28 mouse cellular contexts compared by ENCODE assay signal in the genomic region with DNA sequence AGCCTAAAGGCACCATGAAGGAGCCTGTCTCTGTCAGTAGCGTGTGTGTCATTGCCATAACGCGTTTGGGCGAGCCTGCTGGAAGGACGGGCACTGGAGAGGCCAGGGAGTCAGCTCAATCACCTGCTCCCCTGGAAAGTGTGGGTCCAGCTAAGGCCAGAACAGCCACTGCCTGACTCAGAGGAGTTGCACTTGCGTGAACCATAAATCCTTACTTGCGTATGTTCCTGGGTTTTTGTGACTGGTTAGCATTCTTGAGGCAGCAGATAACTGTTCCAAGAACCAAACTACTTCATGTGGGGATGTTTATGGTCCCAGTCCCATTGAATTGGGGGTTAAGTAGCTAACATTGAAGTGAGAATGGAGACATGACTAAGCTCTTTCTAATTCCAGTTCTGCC. TPM values are rescaled to one million over a fixed set of nuclear protein-coding genes. Genes with fewer than 3 reads are reported as not detected.
DNase-seq lines count a peak whose midpoint lies in the region; ATAC-seq and TF ChIP-seq lines count a peak whose summit lies in the region.
"Had no signal": no experiment of that assay in that cellular context is flagged by ENCODE, and none has a peak within 500 bp of the region (broad histone marks: within the 10 kb centered on the region; RNA-seq: fewer than 3 reads in every experiment).

No protein-coding gene starts in this region.

- ATAC-seq in Patski: peak; percentile 21
- ATAC-seq: activated CD4-positive, CD25-positive, alpha-beta regulatory T cell, adult 4 months; CD4-positive, CD25-positive, alpha-beta regulatory T cell, adult 4 months; forebrain, embryonic 13.5 days; forebrain, embryonic 16.5 days; hindbrain, postnatal 0 days; inflammation-experienced regulatory T-cells, adult 6 months; intestine, postnatal 0 days had no signal

- H3K9ac ChIP-seq in CH12.LX (ENCODE audit: insufficient read depth, low read depth): no peak overlapping the region
- H3K9ac ChIP-seq: forebrain, embryonic 13.5 days; heart, embryonic 13.5 days; hindbrain, embryonic 14.5 days had no signal

- TF ChIP-seq CTCF in CH12.LX (conservative IDR thresholded peaks at IDR 0.05 in 1 of 2, IDR thresholded peaks at IDR 0.05 in 1 of 2; ENCODE audit: low read depth in 2 of 2, low read length in 2 of 2): no peak
- no peak for TF ChIP-seq CTCF in Patski (IDR thresholded peaks at IDR 0.05)

- POLR2A ChIA-PET in Patski (lab: Charles Lee): interaction anchor here (0.6 kb wide), 1 partner anchor 46 kb away, joined by 5 read pairs; no protein-coding TSS in a partner anchor

- no peak for TF ChIP-seq EP300 in CH12.LX (IDR thresholded peaks at IDR 0.05; ENCODE audit: low read length)

- no peaks in the 10 kb centered on the region for H3K9me3 ChIP-seq in CH12.LX (replicated peaks; ENCODE audit: low read length)
- H3K9me3 ChIP-seq: forebrain, embryonic 13.5 days; heart, embryonic 10.5 days had no signal

- CTCF ChIA-PET in Patski (lab: Charles Lee): interaction anchor here (0.9 kb wide), 1 partner anchor 35 kb away, joined by 4 read pairs; no protein-coding TSS in a partner anchor

- H3K4me3 ChIP-seq in CH12.LX (replicated peaks in 1 of 3; ENCODE audit: low read depth in 2 of 3, low read length in 2 of 3, poor library complexity in 1 of 3): no peak overlapping the region
- H3K4me3 ChIP-seq: forebrain, embryonic 10.5 days; forebrain, embryonic 13.5 days; heart, adult 2 months; heart, embryonic 10.5 days; heart, embryonic 13.5 days had no signal

- 0 out of 2 replicates have a peak overlapping the region, but pooled peaks have one; percentile 24 for H3K27ac ChIP-seq in CH12.LX (ENCODE audit: insufficient read depth, low read depth)
- H3K27ac ChIP-seq: forebrain, embryonic 10.5 days; forebrain, embryonic 13.5 days; heart, adult 2 months; heart, embryonic 10.5 days; heart, embryonic 13.5 days; hindbrain, embryonic 14.5 days; hindbrain, postnatal 0 days had no signal

- intact Hi-C loops in gastrocnemius, postnatal 14 days (cut with DNase I; ENCODE audit: low total_unique reads): no loop called here

- TF ChIP-seq POLR2A in CH12.LX (IDR thresholded peaks at IDR 0.05; ENCODE audit: low read depth, low read length): no peak

- no peaks in the 10 kb centered on the region for H3K36me3 ChIP-seq in CH12.LX (replicated peaks in 1 of 2; ENCODE audit: control insufficient read depth in 1 of 2, insufficient read depth in 1 of 2, low read length in 1 of 2)
- H3K36me3 ChIP-seq: forebrain, embryonic 10.5 days; heart, embryonic 10.5 days; heart, embryonic 13.5 days had no signal

- no peaks in the 10 kb centered on the region for H3K79me2 ChIP-seq in CH12.LX (replicated peaks; ENCODE audit: control insufficient read depth, extremely low read depth, insufficient read depth, poor library complexity, severe bottlenecking)

- no peaks in the 10 kb centered on the region for H3K27me3 ChIP-seq in CH12.LX (replicated peaks)
- H3K27me3 ChIP-seq in Patski: peaks cover 5% of the 10 kb centered on the region
- H3K27me3 ChIP-seq: forebrain, embryonic 13.5 days had no signal

- dilution Hi-C loops in CH12.LX (cut with MboI; ENCODE audit: extremely low pct_ligation_motif_present, extremely low pct_unique_long_range_greater_than_20kb, low sequenced_read_pairs): no loop called here

- H3K4me1 ChIP-seq in CH12.LX (ENCODE audit: control insufficient read depth in 1 of 2, insufficient read depth in 2 of 2): peaks cover 8 to 30% of the 10 kb centered on the region in 2 experiments

- no peak for TF ChIP-seq RAD21 in CH12.LX (IDR thresholded peaks at IDR 0.05; ENCODE audit: low read depth, low read length)

- in situ Hi-C loops in CH12.LX (cut with MboI; ENCODE audit: low pct_ligation_motif_present, low pct_unique_long_range_greater_than_20kb, low sequenced_read_pairs): no loop called here
- in situ Hi-C loops in Patski (cut with MboI; ENCODE audit: low pct_unique_long_range_greater_than_20kb): no loop called here

- no peak overlapping the region for H3K4me2 ChIP-seq in CH12.LX (ENCODE audit: insufficient read depth, low read depth, poor library complexity, severe bottlenecking)
- H3K4me2 ChIP-seq: forebrain, embryonic 13.5 days; heart, embryonic 13.5 days; hindbrain, embryonic 14.5 days had no signal

- DNase-seq in gastrocnemius, postnatal 25 days: peak; percentile 36
- no peak for DNase-seq in gastrocnemius, postnatal 14 days
- peak; percentile 57 for DNase-seq in 3T3-L1 (ENCODE audit: low read depth, low spot score)
- no peak for DNase-seq in CH12.LX (ENCODE audit: extremely low read depth)
- DNase-seq in Patski (ENCODE audit: low read depth, low spot score): no peak
- no peak for DNase-seq in cerebellum, adult 11-12 months
- DNase-seq in natural killer cell, adult 2 months (ENCODE audit: low spot score in 2 of 2): no peak
- DNase-seq: adrenal gland, postnatal 10 days; B cell, adult 2 months; cerebellum, adult 11 months; cerebellum, adult 8-10 months; cerebellum, postnatal 14 days; gastrocnemius, postnatal 36 days; heart, adult 2 months; heart, postnatal 14 days; heart, postnatal 4 days; kidney, adult 2 months had no signal

TF ChIP-seq in CH12.LX, 34 proteins besides CTCF, POLR2A, EP300 and RAD21:
- no peak for TF ChIP-seq ZC3H11A (IDR thresholded peaks at IDR 0.05; ENCODE audit: low read depth, low read length)
- no peak for TF ChIP-seq ELF1 (IDR thresholded peaks at IDR 0.05; ENCODE audit: low read depth, low read length)
- TF ChIP-seq CHD1 (IDR thresholded peaks at IDR 0.05; ENCODE audit: low read depth, low read length): no peak
- no peak for TF ChIP-seq CHD2 (IDR thresholded peaks at IDR 0.05; ENCODE audit: low read length)
- no peak for TF ChIP-seq RCOR1 (conservative IDR thresholded peaks at IDR 0.05; ENCODE audit: low read depth, low read length)
- TF ChIP-seq ZMIZ1 (IDR thresholded peaks at IDR 0.05; ENCODE audit: low read depth, low read length): no peak
- TF ChIP-seq USF1 (IDR thresholded peaks at IDR 0.05; ENCODE audit: low read depth, low read length): no peak
- no peak for TF ChIP-seq NRF1 (IDR thresholded peaks at IDR 0.05; ENCODE audit: low read depth, low read length)
- TF ChIP-seq HCFC1 (IDR thresholded peaks at IDR 0.05; ENCODE audit: low read depth, low read length): no peak
- no peak for TF ChIP-seq MAX (IDR thresholded peaks at IDR 0.05; ENCODE audit: low read length)
- TF ChIP-seq MYC (IDR thresholded peaks at IDR 0.05; ENCODE audit: low read depth, low read length): no peak
- TF ChIP-seq ETS1 (conservative IDR thresholded peaks at IDR 0.05; ENCODE audit: low read depth, low read length): no peak
- TF ChIP-seq MEF2A (IDR thresholded peaks at IDR 0.05; ENCODE audit: borderline replicate concordance, low read depth, low read length): no peak
- no peak for TF ChIP-seq JUN (IDR thresholded peaks at IDR 0.05; ENCODE audit: insufficient read depth, low read depth, low read length)
- no peak for TF ChIP-seq UBTF (IDR thresholded peaks at IDR 0.05; ENCODE audit: low read depth, low read length)

RNA-seq across cellular contexts. Expression of a gene that starts 38.0 kb away (rescaled TPM):
- total RNA-seq in gastrocnemius, postnatal 25 days (2021): 1 to 10 TPM; 3.3 to 5.4 TPM
- total RNA-seq in gastrocnemius, postnatal 14 days (2021): 1 to 10 TPM; 3.7 to 3.9 TPM
- total RNA-seq in CH12.LX (2012; rRNA removed) (0.04 TPM in 1 of 2 replicates, not detected in the other), CH12.LX (2014; rRNA removed) (0.05 and 0.08 TPM in 2 replicates)
- polyA plus RNA-seq in CH12.LX (2012; ENCODE audit: insufficient read length, low read depth) (0.22 and 0.36 TPM in 2 replicates), Patski (2021) (0.22 TPM)

Comparison
In these comparisons a context has a peak if more than half of its experiments do, and no peak if none do; other contexts are left out.
1. DNase-seq: peak in gastrocnemius, postnatal 25 days (single experiment) and 3T3-L1 (single experiment); none in gastrocnemius, postnatal 14 days (single experiment), CH12.LX (single experiment), Patski (single experiment), cerebellum, adult 11-12 months (single experiment) and natural killer cell, adult 2 months (0 of 2).